Comparison of ENCODE assay signal across 13 mouse cellular contexts in genomic region chr17:29628946-29629345, GRCm38 (mm10). TPM values are rescaled to one million over a fixed set of nuclear protein-coding genes. Genes with fewer than 3 reads are reported as not detected.
DNase-seq lines count a peak whose midpoint lies in the region; ATAC-seq and TF ChIP-seq lines count a peak whose summit lies in the region.
"Had no signal": no experiment of that assay in that cellular context is flagged by ENCODE, and none has a peak within 500 bp of the region (broad histone marks: within the 10 kb centered on the region; RNA-seq: fewer than 3 reads in every experiment).

No protein-coding gene starts in this region.

- peaks cover 51% of the 10 kb centered on the region for H3K36me3 ChIP-seq in hindbrain, postnatal 0 days (ENCODE audit: insufficient read depth, low read length)
- H3K36me3 ChIP-seq in hindbrain, embryonic 14.5 days (replicated peaks; ENCODE audit: control insufficient read depth, insufficient read depth): peaks cover 97% of the 10 kb centered on the region

- H3K27ac ChIP-seq in hindbrain, postnatal 0 days: no peak overlapping the region
- H3K27ac ChIP-seq in hindbrain, embryonic 14.5 days: no peak overlapping the region
- H3K27ac ChIP-seq: forebrain, embryonic 15.5 days; kidney, postnatal 0 days had no signal

- H3K9ac ChIP-seq in hindbrain, postnatal 0 days (replicated peaks; ENCODE audit: low read length): no peak overlapping the region
- H3K9ac ChIP-seq in hindbrain, embryonic 14.5 days: no peak overlapping the region
- H3K9ac ChIP-seq: forebrain, embryonic 15.5 days; lung, embryonic 14.5 days had no signal

- peak; percentile 37 for DNase-seq in hindbrain, postnatal 0 days (ENCODE audit: low spot score)
- DNase-seq in hindbrain, embryonic 14.5 days (ENCODE audit: low spot score): no peak
- peak; percentile 28 for DNase-seq in right cerebral cortex, postnatal 25 days
- DNase-seq in right cerebral cortex, postnatal 4 days: no peak
- peak; percentile 54 to 67 for DNase-seq in cerebellum, postnatal 25 days
- no peak for DNase-seq in embryo, embryonic 11 days
- DNase-seq: adrenal gland, adult 8-10 months; lung, embryonic 14.5 days; midbrain, embryonic 14.5 days had no signal

- no peak overlapping the region for H3K4me3 ChIP-seq in hindbrain, postnatal 0 days (ENCODE audit: low read length)
- H3K4me3 ChIP-seq in hindbrain, embryonic 14.5 days (replicated peaks; ENCODE audit: low read length): no peak overlapping the region
- H3K4me3 ChIP-seq: forebrain, embryonic 15.5 days had no signal

- ATAC-seq in hindbrain, postnatal 0 days: 0 out of 2 replicates have a peak, but pooled peaks have one; percentile 29
- no peak for ATAC-seq in hindbrain, embryonic 14.5 days (ENCODE audit: low FRiP score)
- ATAC-seq in erythroid progenitor cell, adult 5-6 weeks (replicated peaks; ENCODE audit: low FRiP score, poor library complexity, severe bottlenecking): no peak
- ATAC-seq: forebrain, embryonic 15.5 days had no signal

- no peak for TF ChIP-seq CTCF in hindbrain, postnatal 0 days (IDR thresholded peaks at IDR 0.05; ENCODE audit: low read depth)

- no peaks in the 10 kb centered on the region for H3K9me3 ChIP-seq in hindbrain, postnatal 0 days (ENCODE audit: low read length)
- H3K9me3 ChIP-seq in hindbrain, embryonic 14.5 days (ENCODE audit: control insufficient read depth, low read length): no peaks in the 10 kb centered on the region
- H3K9me3 ChIP-seq: forebrain, embryonic 15.5 days had no signal

- H3K4me1 ChIP-seq in hindbrain, postnatal 0 days (ENCODE audit: insufficient read depth, low read length): no peaks in the 10 kb centered on the region
- H3K4me1 ChIP-seq in hindbrain, embryonic 14.5 days (replicated peaks; ENCODE audit: control insufficient read depth, insufficient read depth, low read length): no peaks in the 10 kb centered on the region
- H3K4me1 ChIP-seq: forebrain, embryonic 15.5 days had no signal

- H3K27me3 ChIP-seq in hindbrain, postnatal 0 days (ENCODE audit: insufficient read depth, low read length): no peaks in the 10 kb centered on the region
- no peaks in the 10 kb centered on the region for H3K27me3 ChIP-seq in hindbrain, embryonic 14.5 days (ENCODE audit: control insufficient read depth, insufficient read depth, low read length)
- H3K27me3 ChIP-seq: forebrain, embryonic 15.5 days had no signal

- 61% methylated on average over 5 of the region's 5 CpGs for WGBS in hindbrain, postnatal 0 days
- 84% methylated on average over 5 of the region's 5 CpGs for WGBS in hindbrain, embryonic 14.5 days

- no peak overlapping the region for H3K4me2 ChIP-seq in hindbrain, postnatal 0 days (ENCODE audit: low read depth, low read length)
- no peak overlapping the region for H3K4me2 ChIP-seq in hindbrain, embryonic 14.5 days (replicated peaks)
- H3K4me2 ChIP-seq: forebrain, embryonic 15.5 days; heart, embryonic 11.5 days; lung, embryonic 14.5 days had no signal

RNA-seq across cellular contexts. Expression of gene Gm28043, which starts 14.3 kb away (rescaled TPM):
- total RNA-seq in hindbrain, postnatal 0 days (2014; rRNA removed): 2.6 and 5.0 TPM in 2 replicates
- polyA plus RNA-seq in hindbrain, postnatal 0 days (2015; fragmentation: Nextera tagmentation; extraction: Ambion mirVana): 1.2 and 1.9 TPM in 2 replicates
- 1.8 and 2.6 TPM in 2 replicates for polyA plus RNA-seq in hindbrain, embryonic 14.5 days (2014; fragmentation: Nextera tagmentation; extraction: Ambion mirVana)
- total RNA-seq in erythroid progenitor cell, adult 5-6 weeks (2015; ENCODE audit: low replicate concordance): 4.0 and 10.5 TPM in 2 replicates
- total RNA-seq in erythroid progenitor cell, adult 5-6 weeks (2017; ENCODE audit: low replicate concordance): 29.7 and 39.3 TPM in 2 replicates

RNA-seq across cellular contexts. Expression of gene Rnf8, which starts 14.4 kb away (rescaled TPM):
- 22.2 and 29.4 TPM in 2 replicates for total RNA-seq in hindbrain, postnatal 0 days (2014; rRNA removed)
- polyA plus RNA-seq in hindbrain, postnatal 0 days (2015; fragmentation: Nextera tagmentation; extraction: Ambion mirVana): 71.3 and 73.8 TPM in 2 replicates
- 82.2 and 89.6 TPM in 2 replicates for polyA plus RNA-seq in hindbrain, embryonic 14.5 days (2014; fragmentation: Nextera tagmentation; extraction: Ambion mirVana)
- total RNA-seq in erythroid progenitor cell, adult 5-6 weeks (2015; ENCODE audit: low replicate concordance): 62.0 and 77.1 TPM in 2 replicates
- total RNA-seq in erythroid progenitor cell, adult 5-6 weeks (2017; ENCODE audit: low replicate concordance): 71.4 and 80.5 TPM in 2 replicates

RNA-seq across cellular contexts. Expression of gene Cmtr1, which starts 31.4 kb away (rescaled TPM):
- total RNA-seq in hindbrain, postnatal 0 days (2014; rRNA removed): 69.1 and 71.5 TPM in 2 replicates
- polyA plus RNA-seq in hindbrain, postnatal 0 days (2015; fragmentation: Nextera tagmentation; extraction: Ambion mirVana): 106 and 116 TPM in 2 replicates
- 103 and 109 TPM in 2 replicates for polyA plus RNA-seq in hindbrain, embryonic 14.5 days (2014; fragmentation: Nextera tagmentation; extraction: Ambion mirVana)
- 72.1 and 86.9 TPM in 2 replicates for total RNA-seq in erythroid progenitor cell, adult 5-6 weeks (2015; ENCODE audit: low replicate concordance)
- total RNA-seq in erythroid progenitor cell, adult 5-6 weeks (2017; ENCODE audit: low replicate concordance): 448 and 477 TPM in 2 replicates

Comparison
In these comparisons a context has a peak if more than half of its experiments do, and no peak if none do; other contexts are left out.
1. DNase-seq: peak in hindbrain, postnatal 0 days (single experiment), right cerebral cortex, postnatal 25 days (single experiment) and cerebellum, postnatal 25 days (2 of 2); none in hindbrain, embryonic 14.5 days (single experiment), right cerebral cortex, postnatal 4 days (single experiment) and embryo, embryonic 11 days (single experiment).